Mouse (Mus musculus) spleen, adult 2 months (tissue): ENCODE measurements at regions not wholly inside any gene's neighbourhood (a gene's known extent, or its start where the extent isn't known, plus 50 kb on each side); places are given as distances from the start of the nearest gene placed in this dataset.
A peak's percentile ranks its signal among the peaks of the same experiment; 100 is the strongest.
"Not testable (repeated sequence)": the region's sequence is repeated elsewhere in the genome, so short reads cannot be mapped to it uniquely, and the experiment has no call there.

Experiments used
- DNase-seq, 2 experiments: peaks; one replicate each; pipeline versions ENCODE4 v3.0.0 to v3.0.0-alpha.2; 2012 to 2021; ENCODE audit warnings: low spot score in 2 of 2, low read depth in 1 of 2
- H3K27ac ChIP-seq: fragments of 200-500 bp; 2 replicates; pipeline ENCODE4 v1.5.1; 2012; ENCODE audit warnings: low read length, inconsistent platforms; ENCODE audit not compliant: insufficient read depth
- H3K27me3 ChIP-seq: fragments of 200-500 bp; 2 replicates; pipeline ENCODE4 v1.6.1; 2012; ENCODE audit warnings: mild to moderate bottlenecking, moderate library complexity, low read length, inconsistent platforms; ENCODE audit not compliant: control insufficient read depth, insufficient read depth
- H3K36me3 ChIP-seq: fragments of 200-500 bp; 2 replicates; pipeline ENCODE4 v1.6.1; 2012; ENCODE audit warnings: mild to moderate bottlenecking, low read length, inconsistent platforms; ENCODE audit not compliant: control insufficient read depth, insufficient read depth
- H3K4me1 ChIP-seq: fragments of 200-500 bp; 2 replicates; pipeline ENCODE4 v1.6.1; 2011; ENCODE audit warnings: inconsistent platforms; ENCODE audit not compliant: control insufficient read depth, insufficient read depth, insufficient read length
- H3K4me3 ChIP-seq: fragments of 200-500 bp; 2 replicates; pipeline ENCODE4 v1.5.1; 2011; ENCODE audit warnings: mild to moderate bottlenecking, inconsistent platforms; ENCODE audit not compliant: insufficient read depth, insufficient read length; ENCODE audit errors: extremely low read depth
- CTCF ChIP-seq: fragments of 200-500 bp; IDR thresholded peaks from 2 replicates; pipeline ENCODE4 v1.5.1; 2011; ENCODE audit warnings: mild to moderate bottlenecking, inconsistent platforms; ENCODE audit not compliant: insufficient read depth, insufficient read length, insufficient replicate concordance; ENCODE audit errors: extremely low read depth
- POLR2A ChIP-seq: fragments of 200-500 bp; IDR thresholded peaks from 2 replicates; pipeline ENCODE4 v1.6.1; 2011; ENCODE audit warnings: low read depth, low read length, inconsistent platforms
- WGBS: fragments of 180-500 bp; shearing (Covaris S2); methylation state at CpG from one replicate; pipeline ENCODE4 v1.1.7; 2018; 5-methylcytosine and 5-hydroxymethylcytosine counted together

DNA sequence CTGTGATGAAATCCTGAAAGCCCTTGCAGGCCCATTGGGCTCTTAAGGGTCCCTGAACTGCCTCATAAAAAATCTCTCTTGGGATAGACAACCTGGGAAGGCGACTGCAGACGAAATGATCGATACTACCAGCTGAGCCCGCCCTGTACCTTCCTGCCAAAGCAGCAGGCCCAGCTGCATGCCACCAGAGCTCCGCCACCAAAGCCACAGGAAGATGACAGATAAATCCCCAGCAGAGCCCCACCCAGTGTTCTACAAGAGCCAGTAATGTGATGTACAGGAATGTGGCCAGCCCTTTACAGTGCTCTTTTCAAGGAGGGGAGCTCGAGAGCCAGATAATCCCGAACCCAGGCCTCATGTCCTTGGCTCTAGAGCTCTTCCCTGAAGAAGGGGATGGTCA, 183.7 kb upstream of the Prok2 start:
- Histone ChIP-seq H3K36me3 (no peaks in the 10 kb centered on the region), H3K4me1 (no peaks in the 10 kb centered on the region), H3K27me3 (no peaks in the 10 kb centered on the region), H3K4me3 (no peak overlapping the region), H3K27ac (no peak overlapping the region)
- no peak for DNase-seq
- TF ChIP-seq CTCF (no peak), POLR2A (no peak)
- 18% methylated on average over 7 of the region's 7 CpGs for WGBS

GRCm38 (mm10) chr6:99909459-99909858, 183.3 kb upstream of the Prok2 start:
- DNase-seq: no peak
- H3K36me3 ChIP-seq: no peaks in the 10 kb centered on the region
- TF ChIP-seq CTCF (no peak), POLR2A (no peak)
- no peak overlapping the region for H3K4me3 ChIP-seq
- no peaks in the 10 kb centered on the region for H3K4me1 ChIP-seq
- no peak overlapping the region for H3K27ac ChIP-seq
- no peaks in the 10 kb centered on the region for H3K27me3 ChIP-seq
- 23% methylated on average over 7 of the region's 7 CpGs for WGBS

GRCm38 (mm10) chr6:99908066-99908465, 181.9 kb upstream of the Prok2 start:
- no peaks in the 10 kb centered on the region for H3K4me1 ChIP-seq
- H3K36me3 ChIP-seq: no peaks in the 10 kb centered on the region
- DNase-seq: no peak
- H3K27ac ChIP-seq: no peak overlapping the region
- TF ChIP-seq CTCF (no peak), POLR2A (no peak)
- H3K27me3 ChIP-seq: no peaks in the 10 kb centered on the region
- H3K4me3 ChIP-seq: no peak overlapping the region
- 93% methylated on average over 3 of the region's 3 CpGs for WGBS

- Histone ChIP-seq H3K4me3 (no peak overlapping the region), H3K27ac (no peak overlapping the region), H3K36me3 (no peaks in the 10 kb centered on the region), H3K4me1 (no peaks in the 10 kb centered on the region), H3K27me3 (no peaks in the 10 kb centered on the region)
- DNase-seq: no peak
- TF ChIP-seq CTCF: no peak
- TF ChIP-seq POLR2A: no peak
- 61% methylated on average over 5 of the region's 5 CpGs for WGBS
These were observed 179.0 kb upstream of the Prok2 start for GRCm38 (mm10) chr6:99905194-99905593.

GRCm38 (mm10) chr6:99904607-99905006, 178.4 kb upstream of the Prok2 start:
- H3K4me1 ChIP-seq: no peaks in the 10 kb centered on the region
- H3K27ac ChIP-seq: no peak overlapping the region
- H3K4me3 ChIP-seq: no peak overlapping the region
- no peaks in the 10 kb centered on the region for H3K36me3 ChIP-seq
- 77% methylated on average over 4 of the region's 4 CpGs for WGBS
- H3K27me3 ChIP-seq: no peaks in the 10 kb centered on the region
- DNase-seq: no peak
- TF ChIP-seq POLR2A: no peak

DNA sequence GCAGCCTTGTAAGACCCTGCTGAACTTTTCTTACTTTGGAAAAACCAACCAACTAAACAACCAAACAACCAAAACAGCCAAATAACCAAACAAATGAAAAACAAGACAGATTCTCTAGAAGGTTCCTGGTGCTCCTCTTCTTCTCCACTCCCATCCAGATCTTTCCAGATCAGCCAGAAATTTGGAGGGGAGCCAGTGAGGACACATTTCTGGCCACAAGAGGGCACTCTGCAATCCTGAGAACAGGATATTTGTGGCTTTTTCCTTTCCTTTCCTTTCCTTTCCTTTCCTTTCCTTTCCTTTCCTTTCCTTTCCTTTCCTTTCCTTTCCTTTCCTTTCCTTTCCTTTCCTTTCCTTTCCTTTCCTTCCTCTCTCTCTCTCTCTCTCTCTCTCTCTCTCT, 177.9 kb upstream of the Prok2 start:
- H3K27ac ChIP-seq, H3K4me1 ChIP-seq, H3K4me3 ChIP-seq, H3K27me3 ChIP-seq, DNase-seq, H3K36me3 ChIP-seq: not testable (repeated sequence)
- peak; percentile 15; the same call in 1 of the 2 replicates for TF ChIP-seq CTCF

GRCm38 (mm10) chr6:99901564-99901963, 175.4 kb upstream of the Prok2 start:
- DNase-seq: no peak
- H3K4me1 ChIP-seq: no peaks in the 10 kb centered on the region
- TF ChIP-seq CTCF: no peak
- TF ChIP-seq POLR2A: no peak
- no peak overlapping the region for H3K4me3 ChIP-seq
- H3K27me3 ChIP-seq: no peaks in the 10 kb centered on the region
- 12% methylated on average over 3 of the region's 3 CpGs for WGBS
- H3K27ac ChIP-seq: no peak overlapping the region
- H3K36me3 ChIP-seq: no peaks in the 10 kb centered on the region

DNA sequence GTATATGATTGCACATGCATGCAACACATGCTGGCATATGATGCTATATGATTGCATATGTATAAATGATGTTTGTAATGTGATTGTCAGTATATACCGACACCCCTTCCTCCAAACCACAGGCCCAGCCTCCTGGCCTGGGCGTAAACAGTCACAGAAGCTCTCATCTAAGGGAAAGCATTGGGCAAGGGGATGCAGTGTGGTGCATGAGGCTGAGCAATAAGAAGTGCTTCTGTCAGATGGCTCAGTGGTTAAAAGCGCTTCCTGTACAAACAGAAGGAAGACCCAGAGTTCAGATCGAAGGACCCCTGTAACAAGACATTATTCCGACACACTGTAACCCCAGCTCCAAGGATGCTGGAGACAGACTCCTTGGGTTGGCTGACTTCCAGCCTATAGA, 175.0 kb upstream of the Prok2 start:
- Histone ChIP-seq H3K4me1 (no peaks in the 10 kb centered on the region), H3K27me3 (no peaks in the 10 kb centered on the region), H3K27ac (no peak overlapping the region), H3K36me3 (no peaks in the 10 kb centered on the region), H3K4me3 (no peak overlapping the region)
- 31% methylated on average over 5 of the region's 5 CpGs for WGBS
- TF ChIP-seq POLR2A (no peak), CTCF (no peak)
- no peak for DNase-seq
